Mouse (Mus musculus) megakaryocyte, embryonic 14.5 days (primary cell): ENCODE data around the gene Lamc3.

Source experiments
- FLI1 ChIP-seq: IDR thresholded peaks from 2 replicates; pipeline ENCODE4 v1.6.1; 2012; ENCODE audit warnings: low read length, inconsistent platforms, mixed read lengths
- GATA1 ChIP-seq: IDR thresholded peaks from 3 replicates; pipeline ENCODE4 v1.6.1; 2012; ENCODE audit warnings: mixed read lengths, low read length, inconsistent platforms, borderline replicate concordance

DNA sequence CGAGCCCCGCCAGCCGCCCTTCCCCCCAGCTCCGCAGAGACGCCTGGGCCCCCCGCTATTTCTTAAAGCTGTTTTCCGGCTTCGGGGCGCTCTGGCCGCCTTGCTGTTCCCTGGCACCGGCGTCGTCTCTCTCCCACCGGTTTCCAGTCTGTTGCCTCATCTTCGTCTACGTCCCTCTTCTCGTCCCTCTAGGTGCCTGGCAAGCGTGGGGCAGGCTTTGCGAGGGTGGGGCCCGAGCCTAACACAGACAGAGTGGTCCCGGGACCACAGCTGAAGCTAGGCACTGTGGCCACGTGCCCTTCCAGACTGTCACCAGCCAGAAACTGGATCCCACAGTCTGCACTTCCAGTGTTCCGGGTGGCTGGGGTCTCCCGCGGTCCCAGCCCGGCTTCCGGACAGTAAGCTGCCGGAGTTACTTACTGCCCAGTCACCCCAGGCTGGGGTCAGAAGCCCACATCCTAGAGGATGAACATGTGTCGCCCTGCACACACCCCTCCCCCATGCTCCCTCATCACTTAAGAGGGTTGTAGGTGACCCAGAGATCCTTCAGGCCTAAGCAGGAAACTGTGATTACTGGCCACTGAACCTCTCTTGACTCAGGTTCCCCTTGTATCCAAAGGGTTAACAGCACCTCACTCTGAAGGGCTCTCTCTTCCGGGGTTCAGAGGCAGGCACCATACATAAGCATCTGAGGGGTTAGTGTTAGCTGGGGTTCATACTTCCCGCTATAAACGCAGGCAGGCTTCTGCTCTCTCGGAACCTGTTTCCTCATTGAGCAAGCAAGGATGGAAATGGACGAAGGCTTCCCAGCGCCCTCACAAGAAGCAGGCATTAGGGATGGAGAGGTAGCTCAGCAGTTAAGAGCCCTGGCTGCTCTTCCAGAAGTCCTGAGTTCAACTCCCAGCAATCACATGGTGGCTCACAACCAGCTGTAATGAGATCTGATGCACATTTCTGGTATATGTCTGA, 40.1 kb upstream of the Lamc3 start:
- TF ChIP-seq GATA1 (no peak), FLI1 (no peak)
